Comparison of ENCODE assay signal across 20 mouse cellular contexts in the genomic region with DNA sequence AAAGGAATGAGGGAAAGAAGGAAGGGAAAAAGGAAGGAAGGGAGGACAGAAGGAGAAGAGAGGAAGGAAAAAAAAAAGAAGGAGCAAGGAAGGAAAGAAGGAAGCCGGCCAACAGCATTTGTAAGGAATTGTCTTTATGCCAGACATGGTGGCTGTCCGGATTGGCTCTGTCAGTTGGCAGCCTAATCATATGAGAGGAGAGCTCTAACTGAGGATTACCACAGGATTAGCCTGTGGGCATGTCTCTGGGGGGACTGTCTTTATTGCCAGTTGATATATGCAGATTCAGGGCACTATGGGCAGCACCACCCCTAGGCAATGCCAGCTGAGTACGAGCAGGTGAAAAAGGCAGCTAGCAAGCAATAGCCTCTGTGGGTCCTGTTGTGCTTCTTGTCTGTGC. TPM values are rescaled to one million over a fixed set of nuclear protein-coding genes. Genes with fewer than 3 reads are reported as not detected.
DNase-seq lines count a peak whose midpoint lies in the region; ATAC-seq lines count a peak whose summit lies in the region.
"Had no signal": no experiment of that assay in that cellular context is flagged by ENCODE, and none has a peak within 500 bp of the region (broad histone marks: within the 10 kb centered on the region; RNA-seq: fewer than 3 reads in every experiment).

No protein-coding gene starts in this region.

- H3K4me3 ChIP-seq in hindbrain, embryonic 16.5 days (ENCODE audit: low read length), result no peak overlapping the region
- H3K4me3 ChIP-seq in hindbrain, embryonic 12.5 days, result no peak overlapping the region
- no peak overlapping the region for H3K4me3 ChIP-seq in midbrain, embryonic 13.5 days (replicated peaks)
- H3K4me3 ChIP-seq: erythroblast, embryonic 14.5 days; limb, embryonic 15.5 days had no signal

- WGBS in hindbrain, embryonic 16.5 days, result 53% methylated on average over 3 of the region's 3 CpGs
- WGBS in hindbrain, embryonic 12.5 days, result 73% methylated on average over 3 of the region's 3 CpGs
- WGBS in midbrain, embryonic 13.5 days, result 34% methylated on average over 3 of the region's 3 CpGs

- no peak overlapping the region for H3K9ac ChIP-seq in hindbrain, embryonic 16.5 days (ENCODE audit: low read depth, low read length)
- no peak overlapping the region for H3K9ac ChIP-seq in hindbrain, embryonic 12.5 days
- no peak overlapping the region for H3K9ac ChIP-seq in midbrain, embryonic 13.5 days (replicated peaks)
- H3K9ac ChIP-seq: limb, embryonic 15.5 days had no signal

- no peaks in the 10 kb centered on the region for H3K9me3 ChIP-seq in hindbrain, embryonic 16.5 days (ENCODE audit: control insufficient read depth, low read length)
- no peaks in the 10 kb centered on the region for H3K9me3 ChIP-seq in hindbrain, embryonic 12.5 days (replicated peaks)
- no peaks in the 10 kb centered on the region for H3K9me3 ChIP-seq in midbrain, embryonic 13.5 days
- H3K9me3 ChIP-seq: limb, embryonic 15.5 days had no signal

- H3K27ac ChIP-seq in hindbrain, embryonic 16.5 days (ENCODE audit: low read depth, low read length), result no peak overlapping the region
- no peak overlapping the region for H3K27ac ChIP-seq in hindbrain, embryonic 12.5 days
- H3K27ac ChIP-seq in midbrain, embryonic 13.5 days, result no peak overlapping the region
- H3K27ac ChIP-seq: limb, embryonic 15.5 days had no signal

- H3K4me2 ChIP-seq in hindbrain, embryonic 16.5 days (ENCODE audit: low read length), result no peak overlapping the region
- H3K4me2 ChIP-seq in hindbrain, embryonic 12.5 days (replicated peaks), result no peak overlapping the region
- H3K4me2 ChIP-seq in midbrain, embryonic 13.5 days (replicated peaks), result no peak overlapping the region
- H3K4me2 ChIP-seq: heart, embryonic 11.5 days; limb, embryonic 15.5 days had no signal

- H3K27me3 ChIP-seq in hindbrain, embryonic 16.5 days (replicated peaks; ENCODE audit: control insufficient read depth, insufficient read depth, low read length), result no peaks in the 10 kb centered on the region
- no peaks in the 10 kb centered on the region for H3K27me3 ChIP-seq in hindbrain, embryonic 12.5 days
- H3K27me3 ChIP-seq in midbrain, embryonic 13.5 days, result no peaks in the 10 kb centered on the region
- H3K27me3 ChIP-seq: limb, embryonic 15.5 days had no signal

- DNase-seq in cerebellum, postnatal 10 days, result peak; percentile 70 to 78
- DNase-seq in cerebellum, adult 8-10 months, result no peak
- DNase-seq in NIH3T3 (ENCODE audit: low read depth), result peak; percentile 13
- DNase-seq in spleen, adult 12 weeks (ENCODE audit: low spot score), result no peak
- DNase-seq: adrenal gland, adult 8-10 months; cerebellum, postnatal 25 days; heart, postnatal 4 days; kidney, adult 8-10 months; kidney, postnatal 36 days; lung, postnatal 14 days; thymus, adult 18-20 months had no signal

- 0 out of 2 replicates have a peak, but pooled peaks have one; percentile 42 for ATAC-seq in hindbrain, embryonic 16.5 days
- no peak for ATAC-seq in hindbrain, embryonic 12.5 days (ENCODE audit: low FRiP score)
- peak; percentile 73; the same call in 1 of the 2 replicates for ATAC-seq in midbrain, embryonic 13.5 days
- no peak for ATAC-seq in monocyte, adult 5-6 weeks (replicated peaks; ENCODE audit: insufficient number of reproducible peaks, low FRiP score, low TSS enrichment, poor library complexity, severe bottlenecking)
- ATAC-seq: inflammation-experienced regulatory T-cells, adult 6 months had no signal

- no peaks in the 10 kb centered on the region for H3K36me3 ChIP-seq in hindbrain, embryonic 16.5 days (ENCODE audit: control insufficient read depth, insufficient read depth, low read length)
- no peaks in the 10 kb centered on the region for H3K36me3 ChIP-seq in hindbrain, embryonic 12.5 days
- H3K36me3 ChIP-seq in midbrain, embryonic 13.5 days, result no peaks in the 10 kb centered on the region
- H3K36me3 ChIP-seq: limb, embryonic 15.5 days had no signal

- no peaks in the 10 kb centered on the region; the same call in 1 of the 2 replicates for H3K4me1 ChIP-seq in hindbrain, embryonic 16.5 days (ENCODE audit: control insufficient read depth, insufficient read depth, low read depth, low read length)
- H3K4me1 ChIP-seq in hindbrain, embryonic 12.5 days, result no peaks in the 10 kb centered on the region
- peaks cover 6% of the 10 kb centered on the region; the same call in 1 of the 2 replicates for H3K4me1 ChIP-seq in midbrain, embryonic 13.5 days (replicated peaks)

RNA-seq across cellular contexts. Expression of a gene that starts 29.8 kb away (rescaled TPM):
- 2.7 and 3.4 TPM in 2 replicates for polyA plus RNA-seq in hindbrain, embryonic 16.5 days (2015; fragmentation: Nextera tagmentation; extraction: Ambion mirVana)
- polyA plus RNA-seq in hindbrain, embryonic 12.5 days (2016; fragmentation: Nextera tagmentation; extraction: Ambion mirVana), result 4.8 and 5.9 TPM in 2 replicates
- 1.3 and 2.1 TPM in 2 replicates for polyA plus RNA-seq in midbrain, embryonic 13.5 days (2015; fragmentation: Nextera tagmentation; extraction: Ambion mirVana)
- 100 to 135 TPM (median 116 TPM) in 3 replicates for total RNA-seq in monocyte, adult 5-6 weeks (2017)
- total RNA-seq: MEL had no signal

Comparison
In these comparisons a context has a peak if more than half of its experiments do, and no peak if none do; other contexts are left out.
1. DNase-seq: peak in cerebellum, postnatal 10 days (2 of 2) and NIH3T3 (single experiment); none in cerebellum, adult 8-10 months (single experiment) and spleen, adult 12 weeks (single experiment).
2. ATAC-seq: peak in hindbrain, embryonic 16.5 days (single experiment) and midbrain, embryonic 13.5 days (single experiment); none in hindbrain, embryonic 12.5 days (single experiment) and monocyte, adult 5-6 weeks (single experiment).